Mouse (Mus musculus) hindbrain, embryonic 14.5 days (tissue): ENCODE data around the gene Ntpcr. TPM values are rescaled to one million over a fixed set of nuclear protein-coding genes. Genes with fewer than 3 reads are reported as not detected.
A peak's percentile ranks its signal among the peaks of the same experiment; 100 is the strongest.

ENCODE experiments used
- ATAC-seq: fragments of 200-750 bp; cut with Nextera tagmentation; 2 replicates; pipeline ENCODE4 v1.8.0; 2017; ENCODE audit warnings: moderate number of reproducible peaks, mild to moderate bottlenecking, moderate TSS enrichment, moderate library complexity; ENCODE audit not compliant: low FRiP score
- DNase-seq: peaks from one replicate; pipeline ENCODE4 v3.0.0-alpha.2; 2015; ENCODE audit warnings: low spot score
- H3K27ac ChIP-seq: fragments of 300-500 bp; sonication (generic); 2 replicates; pipeline ENCODE4 v1.5.1; 2014; ENCODE audit warnings: mild to moderate bottlenecking, moderate library complexity
- H3K27me3 ChIP-seq: fragments of 300-500 bp; sonication (generic); 2 replicates; pipeline ENCODE4 v1.6.1; 2014; ENCODE audit warnings: mild to moderate bottlenecking, low read length, mixed read lengths; ENCODE audit not compliant: control insufficient read depth, insufficient read depth
- H3K36me3 ChIP-seq: fragments of 300-500 bp; sonication (generic); replicated peaks from 2 replicates; pipeline ENCODE4 v1.6.1; 2014; ENCODE audit not compliant: control insufficient read depth, insufficient read depth
- H3K4me1 ChIP-seq: fragments of 300-500 bp; sonication (generic); replicated peaks from 2 replicates; pipeline ENCODE4 v1.6.1; 2014; ENCODE audit warnings: antibody characterized with exemption, low read length, mixed read lengths; ENCODE audit not compliant: control insufficient read depth, insufficient read depth
- H3K4me2 ChIP-seq: fragments of 300-500 bp; sonication (generic); replicated peaks from 2 replicates; pipeline ENCODE4 v1.6.1; 2014; ENCODE audit warnings: mild to moderate bottlenecking, moderate library complexity
- H3K4me3 ChIP-seq: fragments of 300-500 bp; sonication (generic); replicated peaks from 2 replicates; pipeline ENCODE4 v1.5.1; 2014; ENCODE audit warnings: mild to moderate bottlenecking, low read length
- H3K9ac ChIP-seq: fragments of 300-500 bp; sonication (generic); 2 replicates; pipeline ENCODE4 v1.6.1; 2014
- H3K9me3 ChIP-seq: fragments of 300-500 bp; sonication (generic); 2 replicates; pipeline ENCODE4 v1.6.1; 2016; ENCODE audit warnings: low read length; ENCODE audit not compliant: control insufficient read depth
- WGBS: fragments of 180-500 bp; shearing (Covaris S2); extraction: QIAGEN DNeasy Blood & Tissue Kit; methylation state at CpG from one replicate; pipeline ENCODE4 v1.1.7; 2014; 5-methylcytosine and 5-hydroxymethylcytosine counted together
- polyA plus RNA-seq: library from polyadenylated mRNA; unstranded; fragments of >200 nt; fragmentation: Nextera tagmentation; extraction: Ambion mirVana; gene quantifications from 2 replicates; pipeline ENCODE4 v1.2.1, GENCODE M21; 2014

The Ntpcr gene
- polyA plus RNA-seq, 1 experiment from 2014 or later, result 38.6 TPM

DNA sequence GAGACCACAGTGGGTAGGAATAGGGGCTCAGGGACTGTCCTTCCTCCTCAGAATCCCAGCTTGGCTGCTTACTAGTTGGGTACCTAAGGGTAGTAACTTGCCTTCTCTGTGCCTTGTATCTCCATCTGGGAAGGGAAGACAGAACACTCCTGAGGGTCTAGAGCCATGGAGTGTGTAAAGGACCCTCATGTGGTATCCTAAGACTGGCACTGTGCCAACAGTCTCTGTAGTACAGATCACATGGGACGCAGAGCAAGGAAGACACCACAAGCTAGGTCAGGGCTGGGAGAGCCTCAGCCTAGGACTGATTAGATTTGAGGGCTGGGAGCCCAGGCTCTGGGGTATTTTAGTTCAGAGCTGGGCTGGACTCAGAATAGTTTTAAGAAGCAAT lies 27.3 kb downstream of the Ntpcr start:
- DNase-seq (no peak), ATAC-seq (peak; percentile 24; the same call in 1 of the 2 replicates)
- Histone ChIP-seq H3K9me3 (no peaks in the 10 kb centered on the region), H3K36me3 (peaks cover 19% of the 10 kb centered on the region; the same call in 1 of the 2 replicates), H3K27me3 (no peaks in the 10 kb centered on the region), H3K4me3 (no peak overlapping the region), H3K4me1 (peaks cover 8% of the 10 kb centered on the region; the same call in 1 of the 2 replicates), H3K27ac (0 out of 2 replicates have a peak overlapping the region, but pooled peaks have one; percentile 20), H3K9ac (no peak overlapping the region), H3K4me2 (no peak overlapping the region)
- 46% methylated on average over 1 of the region's 1 CpGs for WGBS

DNA sequence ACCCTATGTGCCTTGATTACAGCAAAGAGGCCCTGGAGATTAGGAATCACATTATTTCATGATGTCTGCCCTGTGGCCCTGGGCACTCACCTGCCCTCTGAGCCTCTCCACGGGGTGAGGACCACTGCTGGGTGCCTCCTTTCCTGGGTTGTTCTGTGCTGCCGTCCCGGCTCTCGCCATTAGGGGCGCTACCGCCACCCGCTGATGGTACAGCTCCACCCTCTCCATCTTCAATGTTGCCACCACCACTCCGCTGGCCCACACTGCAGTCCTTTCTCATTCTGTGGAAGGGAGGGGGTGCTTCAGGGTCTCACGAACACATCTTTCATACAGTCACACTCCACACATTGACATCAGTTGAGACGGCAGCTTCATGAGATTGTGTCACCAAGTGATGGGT lies 29.3 kb downstream of the Ntpcr start:
- 49% methylated on average over 10 of the region's 10 CpGs for WGBS
- Histone ChIP-seq H3K9ac (no peak overlapping the region), H3K9me3 (no peaks in the 10 kb centered on the region), H3K4me3 (no peak overlapping the region), H3K27ac (no peak overlapping the region), H3K36me3 (peaks cover 16% of the 10 kb centered on the region; the same call in 1 of the 2 replicates), H3K27me3 (no peaks in the 10 kb centered on the region), H3K4me1 (peaks cover 8% of the 10 kb centered on the region; the same call in 1 of the 2 replicates), H3K4me2 (no peak overlapping the region)
- DNase-seq (no peak), ATAC-seq (no peak)

DNA sequence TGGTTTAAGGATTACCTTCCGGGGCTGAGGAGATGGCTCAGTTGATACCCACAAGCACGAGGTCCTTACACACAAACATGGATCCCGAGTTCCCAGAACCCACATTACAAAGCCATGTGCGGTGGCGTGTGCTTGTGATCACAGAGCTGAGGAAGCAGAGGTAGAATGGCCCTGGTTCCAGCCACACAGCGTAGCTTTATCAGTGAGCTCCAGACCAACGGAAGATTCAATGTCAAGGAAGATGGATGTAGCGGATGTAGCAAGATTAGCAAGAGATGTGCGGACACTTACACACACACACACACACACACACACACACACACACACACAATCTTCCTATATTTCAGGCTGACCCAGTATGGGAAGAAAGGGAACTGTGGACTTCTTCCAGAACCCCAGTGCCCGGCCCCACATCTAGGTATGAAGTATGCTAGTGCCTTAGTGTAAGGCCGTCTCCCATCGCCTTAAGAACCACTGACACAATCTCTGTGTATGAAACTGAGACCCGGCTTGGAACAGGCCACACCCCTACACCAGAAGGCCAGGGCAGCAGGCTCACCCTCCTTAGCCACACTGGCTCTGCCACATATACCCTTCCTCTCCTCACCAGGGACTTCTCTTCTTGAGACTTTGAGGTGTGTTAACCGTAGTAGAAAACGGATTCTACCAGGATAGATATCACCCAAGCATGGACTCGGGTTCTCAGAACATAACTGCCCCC lies 33.5 kb downstream of the Ntpcr start:
- Histone ChIP-seq H3K27me3 (no peaks in the 10 kb centered on the region), H3K9me3 (no peaks in the 10 kb centered on the region), H3K4me2 (no peak overlapping the region), H3K27ac (no peak overlapping the region), H3K9ac (no peak overlapping the region), H3K4me1 (no peaks in the 10 kb centered on the region), H3K36me3 (peaks cover 39% of the 10 kb centered on the region; the same call in 1 of the 2 replicates), H3K4me3 (no peak overlapping the region)
- DNase-seq (no peak), ATAC-seq (no peak)
- 95% methylated on average over 16 of the region's 16 CpGs for WGBS

DNA sequence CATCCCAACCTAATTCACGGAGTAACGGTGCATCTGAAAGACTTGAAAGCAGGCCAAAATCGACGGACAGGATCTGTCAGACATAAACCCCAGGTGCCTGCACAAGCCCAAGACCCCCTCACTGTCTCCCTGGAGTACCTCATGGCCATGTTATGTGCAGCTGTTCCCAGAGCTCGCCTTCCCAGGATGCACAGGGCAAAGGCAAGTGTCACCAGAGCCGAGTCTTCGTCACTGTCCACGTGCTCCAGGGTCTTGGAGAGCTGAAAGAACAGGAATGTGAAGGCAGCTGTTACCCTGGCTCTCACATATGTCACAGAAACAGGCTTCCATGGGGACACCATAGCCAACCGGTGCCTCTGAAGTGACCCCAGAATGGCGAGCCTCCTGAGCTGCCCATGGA lies 38.3 kb downstream of the Ntpcr start:
- Histone ChIP-seq H3K9me3 (no peaks in the 10 kb centered on the region), H3K9ac (no peak overlapping the region), H3K36me3 (peaks cover 45% of the 10 kb centered on the region), H3K27me3 (no peaks in the 10 kb centered on the region), H3K4me3 (no peak overlapping the region), H3K4me1 (no peaks in the 10 kb centered on the region), H3K4me2 (no peak overlapping the region), H3K27ac (no peak overlapping the region)
- DNase-seq (no peak), ATAC-seq (no peak)
- WGBS, result 88% methylated on average over 10 of the region's 10 CpGs

DNA sequence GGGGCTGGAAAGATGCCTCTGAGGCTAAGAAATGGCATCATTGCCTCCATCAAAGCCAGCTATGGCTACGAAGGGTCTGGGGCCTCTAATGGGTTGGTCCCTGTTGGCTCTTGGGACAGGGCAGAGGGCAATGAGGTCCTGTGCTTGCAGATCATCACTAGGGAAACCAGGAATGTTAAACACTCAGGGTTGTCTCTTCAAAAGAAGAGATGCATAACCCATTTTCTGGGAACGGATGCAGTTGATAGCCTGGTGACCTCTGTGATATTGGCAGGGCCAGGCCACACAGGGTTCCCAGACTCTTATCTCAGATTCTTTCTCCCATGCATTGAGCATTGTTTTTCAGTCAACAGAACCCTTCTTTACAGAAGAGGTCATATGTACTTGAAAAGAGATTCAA lies 42.5 kb downstream of the Ntpcr start:
- Histone ChIP-seq H3K27ac (no peak overlapping the region), H3K4me3 (no peak overlapping the region), H3K9me3 (no peaks in the 10 kb centered on the region), H3K4me2 (no peak overlapping the region), H3K36me3 (peaks cover 36% of the 10 kb centered on the region), H3K9ac (no peak overlapping the region), H3K4me1 (no peaks in the 10 kb centered on the region), H3K27me3 (no peaks in the 10 kb centered on the region)
- 54% methylated on average over 2 of the region's 2 CpGs for WGBS
- no peak for DNase-seq
- ATAC-seq, result no peak

DNA sequence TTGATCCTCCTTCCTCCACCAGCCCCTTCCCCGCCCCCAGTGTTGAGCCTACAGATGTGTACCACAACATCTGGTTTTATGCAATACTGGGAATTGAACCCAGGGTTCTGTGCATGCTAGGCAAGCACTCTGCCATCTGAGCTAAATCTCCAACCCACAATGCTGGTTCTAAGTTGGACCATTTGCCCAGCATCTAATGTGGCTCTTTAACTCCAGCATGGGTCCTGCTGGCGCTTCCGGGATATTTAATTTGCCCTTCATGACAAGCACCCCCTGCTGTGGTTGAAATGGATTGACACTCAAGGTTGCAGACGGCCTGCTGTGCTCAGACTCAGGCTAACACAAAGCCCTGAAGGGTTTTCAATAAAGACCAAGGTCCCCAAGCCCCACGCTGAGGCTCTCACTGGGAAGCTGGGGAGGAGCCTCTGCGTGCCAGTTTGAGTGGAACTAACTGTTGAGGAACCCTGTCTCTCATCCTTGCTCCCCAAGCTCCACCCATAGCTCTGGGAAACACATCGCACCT lies 43.6 kb downstream of the Ntpcr start:
- DNase-seq (no peak), ATAC-seq (no peak)
- H3K4me2 ChIP-seq, result no peak overlapping the region

DNA sequence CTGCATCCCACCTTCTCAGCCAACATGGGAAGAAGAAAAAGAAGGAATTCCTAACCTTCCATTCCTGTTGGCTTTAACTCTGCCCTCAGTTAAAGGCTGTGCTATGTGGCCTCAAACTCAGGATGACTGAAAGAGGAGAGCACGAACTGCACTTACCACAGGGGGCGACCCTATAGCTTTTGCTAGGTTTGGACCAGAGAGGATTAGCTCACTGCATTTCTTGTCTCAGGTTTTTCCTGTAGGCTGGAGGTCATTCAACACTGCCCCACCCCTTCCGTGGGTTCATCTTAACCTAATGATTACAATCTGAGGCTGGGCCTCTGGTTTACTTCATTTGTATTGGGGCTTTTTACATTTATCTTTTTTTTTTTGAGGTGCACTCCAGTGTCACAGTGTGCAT lies 45.3 kb downstream of the Ntpcr start:
- DNase-seq (no peak), ATAC-seq (no peak)
- Histone ChIP-seq H3K4me3 (no peak overlapping the region), H3K27me3 (no peaks in the 10 kb centered on the region), H3K9me3 (no peaks in the 10 kb centered on the region), H3K36me3 (peaks cover 29% of the 10 kb centered on the region), H3K4me1 (no peaks in the 10 kb centered on the region), H3K27ac (no peak overlapping the region), H3K4me2 (no peak overlapping the region), H3K9ac (no peak overlapping the region)
- 76% methylated on average over 3 of the region's 3 CpGs for WGBS

More for the DNA sequence above, 43.6 kb downstream of the Ntpcr start:
- WGBS, result 44% methylated on average over 7 of the region's 7 CpGs
- H3K4me3 ChIP-seq, result no peak overlapping the region
- no peak overlapping the region for H3K27ac ChIP-seq
- H3K36me3 ChIP-seq, result peaks cover 30% of the 10 kb centered on the region
- no peak overlapping the region for H3K9ac ChIP-seq
- H3K27me3 ChIP-seq, result no peaks in the 10 kb centered on the region
- no peaks in the 10 kb centered on the region for H3K9me3 ChIP-seq
- H3K4me1 ChIP-seq, result no peaks in the 10 kb centered on the region

DNA sequence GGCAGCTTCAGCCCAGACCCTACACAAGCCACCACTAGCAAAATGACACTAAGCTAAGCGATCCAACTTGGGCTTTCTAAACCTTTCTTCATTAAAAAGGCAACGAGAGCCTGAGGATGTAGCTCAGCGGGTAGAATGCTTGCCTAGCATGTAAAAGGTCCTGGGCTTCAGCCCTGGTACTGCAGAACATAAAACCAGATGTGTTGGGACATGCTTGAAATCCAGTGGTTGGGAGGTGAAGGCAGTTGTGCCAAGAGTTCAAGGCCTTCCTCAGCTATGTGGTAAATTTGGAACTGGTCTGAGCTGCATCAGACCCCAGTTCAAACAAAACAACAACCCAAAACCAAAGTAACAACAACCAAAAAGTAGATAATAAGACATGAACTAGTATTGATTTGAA lies 46.6 kb downstream of the Ntpcr start:
- Histone ChIP-seq H3K27ac (no peak overlapping the region), H3K4me3 (no peak overlapping the region), H3K4me2 (no peak overlapping the region), H3K9ac (no peak overlapping the region), H3K36me3 (peaks cover 17% of the 10 kb centered on the region), H3K9me3 (no peaks in the 10 kb centered on the region), H3K27me3 (no peaks in the 10 kb centered on the region), H3K4me1 (no peaks in the 10 kb centered on the region)
- ATAC-seq (no peak), DNase-seq (no peak)
- WGBS, result 92% methylated on average over 3 of the region's 3 CpGs

DNA sequence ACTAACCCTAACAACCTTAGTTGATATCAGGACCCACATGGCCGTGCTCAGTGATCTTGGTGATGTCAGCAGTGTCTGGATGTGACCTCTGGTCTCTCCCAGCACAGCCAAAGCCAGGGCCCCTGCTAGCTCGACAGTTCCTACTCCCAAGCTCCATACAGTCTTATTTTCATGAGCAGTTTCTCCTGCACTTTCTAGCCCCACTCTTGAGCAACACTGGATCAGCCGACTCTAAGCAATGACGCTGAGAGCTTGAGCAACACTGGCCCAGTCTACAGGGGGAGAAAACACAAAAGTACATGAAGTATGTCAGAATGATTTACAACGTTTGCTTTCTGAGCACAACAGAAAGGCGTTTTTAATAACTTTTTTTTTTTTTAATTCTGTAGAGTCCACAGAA lies 47.0 kb downstream of the Ntpcr start:
- Histone ChIP-seq H3K4me2 (no peak overlapping the region), H3K9ac (no peak overlapping the region), H3K9me3 (no peaks in the 10 kb centered on the region), H3K27ac (no peak overlapping the region), H3K4me3 (no peak overlapping the region), H3K36me3 (peaks cover 13% of the 10 kb centered on the region), H3K4me1 (no peaks in the 10 kb centered on the region), H3K27me3 (no peaks in the 10 kb centered on the region)
- ATAC-seq (no peak), DNase-seq (no peak)
- WGBS, result 83% methylated on average over 6 of the region's 6 CpGs
